Mouse (Mus musculus) adrenal gland (tissue): ENCODE data around the gene Gm10644.

Experiments used
- intact Hi-C: fragments of 180-260 bp; cut with DNase I; formaldehyde crosslinking; loops from one replicate; pipeline ENCODE4 v1.15.1; 2025
- microRNA-seq, 2 experiments: library from miRNA; unstranded; fragments of <30 nt; microRNA quantifications; one replicate each; pipeline ENCODE4; 2019

Gene Gm10644

GRCm38 (mm10) chr8:83899363-83900252 is 55.4 kb downstream of the Gm10644 start, which contains the start of gene Adgrl1:
Gene Adgrl1 (plus strand): TSS chr8:83900105.
- intact Hi-C loops: loop anchor here (5.0 kb wide), 2 partner anchors 53 to 172 kb away; no protein-coding TSS in a partner anchor

- intact Hi-C loops: loop anchor here (5.0 kb wide), 1 partner anchor 172 kb away; no protein-coding TSS in a partner anchor
These were observed 56.0 kb downstream of the Gm10644 start for GRCm38 (mm10) chr8:83898985-83899362.

GRCm38 (mm10) chr8:83898456-83898855 is 56.5 kb downstream of the Gm10644 start:
- intact Hi-C loops: loop anchor here (5.0 kb wide), 1 partner anchor 171 kb away; no protein-coding TSS in a partner anchor

- intact Hi-C loops: loop anchor here (2.0 to 5.0 kb wide), 2 partner anchors 24 to 170 kb away; no protein-coding TSS in a partner anchor
These were observed 57.8 kb downstream of the Gm10644 start for GRCm38 (mm10) chr8:83897211-83897610.

GRCm38 (mm10) chr8:83896461-83896860 is 58.5 kb downstream of the Gm10644 start:
- intact Hi-C loops: loop anchor here (2.0 to 5.0 kb wide), 2 partner anchors 24 to 169 kb away; no protein-coding TSS in a partner anchor

GRCm38 (mm10) chr8:83895894-83896293 is 59.1 kb downstream of the Gm10644 start:
- intact Hi-C loops: loop anchor here (2.0 to 5.0 kb wide), 3 partner anchors 25 to 169 kb away; no protein-coding TSS in a partner anchor

GRCm38 (mm10) chr8:83893915-83894314 is 61.1 kb downstream of the Gm10644 start:
- intact Hi-C loops: loop anchor here (2.0 to 5.0 kb wide), 2 partner anchors 97 to 111 kb away; no protein-coding TSS in a partner anchor

GRCm38 (mm10) chr8:83892061-83892460 is 62.9 kb downstream of the Gm10644 start:
- intact Hi-C loops: loop anchor here (5.0 kb wide), 1 partner anchor 95 kb away; no protein-coding TSS in a partner anchor

GRCm38 (mm10) chr8:83888409-83888808 is 66.6 kb downstream of the Gm10644 start:
- intact Hi-C loops: no loop called here

Small RNAs within 50 kb of the gene (microRNA-seq; reads per million reads assigned to microRNA genes)
- gene Gm44330: 0 reads per million in 2 experiments
- 0 reads per million in 2 experiments for gene Gm44450
